Mouse (Mus musculus): ENCODE results near the gene Cbr2.
A peak's percentile ranks its signal among the peaks of the same experiment; 100 is the strongest.

The Cbr2 gene

DNA sequence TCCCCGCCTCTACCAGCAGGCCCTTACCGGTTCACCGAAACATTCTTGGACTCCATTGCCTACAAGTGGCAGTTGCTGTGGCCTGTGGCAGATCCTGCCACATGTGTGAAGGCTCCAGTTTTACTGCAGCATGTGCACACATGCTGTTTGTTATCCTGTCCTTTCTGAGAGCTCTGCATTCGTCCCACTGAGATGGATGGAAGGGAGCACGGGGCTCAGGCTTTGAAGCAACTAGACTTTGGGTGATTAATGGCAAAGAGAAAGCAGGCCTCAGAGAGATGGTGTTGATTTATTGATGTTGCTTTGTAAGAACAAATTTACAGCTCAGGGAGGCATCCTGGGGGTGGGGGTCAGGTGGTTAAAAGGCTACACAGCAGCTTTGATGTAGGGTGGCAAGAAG lies 21.2 kb downstream of the Cbr2 start:
- DNase-seq (ENCODE audit: low read depth), result no peak

DNA sequence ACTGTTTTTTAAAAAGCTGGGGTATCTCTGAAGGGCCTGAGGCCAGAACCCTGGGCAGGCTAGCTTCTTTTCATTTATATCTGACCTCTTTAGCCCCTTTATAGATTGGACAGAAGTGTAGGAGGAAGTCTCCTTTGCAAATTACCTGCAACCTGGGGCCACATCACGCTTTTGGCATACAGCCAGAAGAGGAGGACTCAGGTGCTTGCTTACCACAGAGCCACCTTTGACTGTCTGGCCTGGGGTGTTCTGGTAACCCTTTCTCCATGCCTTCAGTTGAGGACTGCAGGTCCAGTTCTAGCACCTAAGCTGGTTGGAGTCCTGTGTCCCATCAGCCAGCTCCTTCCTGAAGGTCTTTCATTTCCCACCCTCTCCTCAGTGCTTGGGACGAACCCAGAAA lies 22.4 kb downstream of the Cbr2 start:
- DNase-seq (ENCODE audit: low read depth), result no peak

DNA sequence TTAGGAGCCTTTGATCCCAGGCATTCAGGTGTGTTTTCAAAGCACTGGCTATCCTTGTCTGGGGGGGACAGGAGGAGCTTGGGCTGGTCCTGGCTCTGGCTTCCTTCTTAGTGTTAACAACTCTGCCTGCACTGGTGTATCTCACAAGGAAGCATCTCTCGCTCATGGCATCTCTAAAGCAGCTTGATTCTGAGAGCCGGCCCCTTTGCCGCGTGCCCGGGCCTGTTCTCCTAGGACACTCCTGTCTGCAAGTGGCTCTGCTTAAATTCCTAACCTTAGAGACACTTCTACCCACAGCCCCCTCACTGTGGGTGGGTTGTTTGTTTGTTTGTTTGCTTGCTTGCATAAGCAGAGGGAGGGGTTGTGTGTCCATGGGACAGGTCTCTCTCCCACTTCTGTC lies 23.9 kb downstream of the Cbr2 start:
- no peak for DNase-seq (ENCODE audit: low read depth)

GRCm38 (mm10) chr11:120707225-120707624 lies 24.7 kb downstream of the Cbr2 start:
- DNase-seq (ENCODE audit: low read depth), result no peak

- DNase-seq (ENCODE audit: low read depth), result no peak
These were observed 25.8 kb downstream of the Cbr2 start for GRCm38 (mm10) chr11:120706120-120706519.

GRCm38 (mm10) chr11:120704486-120705325 lies 27.2 kb downstream of the Cbr2 start:
- no peak for DNase-seq (ENCODE audit: low read depth)

DNA sequence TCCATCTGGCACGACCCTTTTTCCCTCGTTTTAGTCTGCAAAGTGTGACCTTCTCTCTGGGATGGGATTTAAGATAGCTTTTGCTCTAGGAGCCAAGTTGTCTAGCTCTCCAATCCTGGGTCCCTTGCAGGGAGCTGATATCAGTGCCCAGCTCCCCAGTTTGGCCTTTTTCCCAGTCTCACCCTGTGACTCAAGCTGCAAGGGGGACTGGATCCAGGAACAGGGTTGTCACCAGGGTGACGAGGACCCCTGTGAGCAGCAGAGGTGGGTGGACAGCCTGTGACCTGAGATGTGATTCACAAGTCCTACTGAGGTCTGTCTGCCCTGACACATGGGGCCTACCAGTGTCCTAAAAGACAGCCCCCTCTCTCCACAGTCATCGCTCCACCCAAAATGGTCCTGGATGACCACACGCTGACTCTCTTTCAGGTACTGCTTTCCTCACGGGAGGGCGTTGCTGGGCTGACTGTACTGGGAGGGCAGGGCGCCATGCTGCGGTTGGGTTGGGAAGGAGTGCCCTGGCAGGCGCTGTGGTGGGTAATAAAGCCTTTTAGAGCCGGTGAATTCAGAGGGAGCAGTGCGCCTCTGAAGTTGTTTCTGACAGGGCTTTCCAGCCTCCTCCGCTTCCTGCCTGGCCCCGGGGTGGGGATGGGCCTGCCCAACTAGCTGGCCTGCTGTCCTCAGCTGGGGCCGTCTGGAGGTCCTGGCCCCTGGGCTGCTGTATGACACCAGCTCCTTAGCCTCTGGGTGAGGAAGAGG lies 28.0 kb downstream of the Cbr2 start:
- DNase-seq (ENCODE audit: low read depth), result no peak

GRCm38 (mm10) chr11:120697741-120698140 lies 34.2 kb downstream of the Cbr2 start:
- no peak for DNase-seq (ENCODE audit: low read depth)

GRCm38 (mm10) chr11:120696568-120696967 lies 35.3 kb downstream of the Cbr2 start:
- no peak for DNase-seq (ENCODE audit: low read depth)

DNA sequence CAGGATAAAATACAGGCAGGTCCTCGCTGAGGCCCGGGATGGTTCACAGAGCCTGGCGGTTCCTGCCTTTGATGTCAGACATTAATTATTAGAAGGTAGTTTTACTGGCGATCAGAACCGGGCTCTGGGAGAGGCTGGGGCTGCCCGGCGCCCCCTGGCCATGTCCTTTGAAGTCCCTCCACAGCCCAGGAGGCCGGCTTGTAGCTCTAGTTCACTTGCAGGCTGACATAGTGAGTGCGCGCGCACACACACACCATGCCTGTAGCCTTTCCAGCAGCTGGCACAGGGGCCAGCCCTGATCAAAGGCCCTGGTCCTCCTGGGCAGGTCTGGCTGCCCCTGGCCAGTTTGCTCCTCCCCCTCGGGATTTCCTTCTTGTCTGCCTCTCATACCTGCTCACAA lies 36.3 kb downstream of the Cbr2 start:
- DNase-seq (ENCODE audit: low read depth), result no peak

DNA sequence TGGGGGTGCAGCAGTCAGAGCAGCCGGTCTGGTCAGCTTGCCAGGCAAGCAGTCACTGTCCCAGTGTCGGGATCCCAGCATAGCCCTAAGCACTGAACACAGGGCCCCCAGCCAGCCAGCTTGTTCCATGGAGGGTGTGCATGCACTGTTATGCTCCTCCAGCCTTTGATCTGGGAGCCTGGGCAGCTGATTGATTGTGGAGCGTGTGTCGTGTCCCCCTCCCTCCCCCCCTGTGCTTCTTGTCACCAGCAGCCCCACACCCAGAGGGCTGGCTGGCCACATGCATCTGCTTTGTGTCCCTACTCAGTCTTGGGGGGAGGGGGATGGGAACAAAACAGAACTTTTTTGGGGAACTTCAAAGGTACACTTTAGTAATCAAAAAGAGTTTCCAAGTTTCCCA lies 36.7 kb downstream of the Cbr2 start:
- no peak for DNase-seq (ENCODE audit: low read depth)

- no peak for DNase-seq (ENCODE audit: low read depth)
These were observed 38.5 kb downstream of the Cbr2 start for GRCm38 (mm10) chr11:120693461-120693860.

DNA sequence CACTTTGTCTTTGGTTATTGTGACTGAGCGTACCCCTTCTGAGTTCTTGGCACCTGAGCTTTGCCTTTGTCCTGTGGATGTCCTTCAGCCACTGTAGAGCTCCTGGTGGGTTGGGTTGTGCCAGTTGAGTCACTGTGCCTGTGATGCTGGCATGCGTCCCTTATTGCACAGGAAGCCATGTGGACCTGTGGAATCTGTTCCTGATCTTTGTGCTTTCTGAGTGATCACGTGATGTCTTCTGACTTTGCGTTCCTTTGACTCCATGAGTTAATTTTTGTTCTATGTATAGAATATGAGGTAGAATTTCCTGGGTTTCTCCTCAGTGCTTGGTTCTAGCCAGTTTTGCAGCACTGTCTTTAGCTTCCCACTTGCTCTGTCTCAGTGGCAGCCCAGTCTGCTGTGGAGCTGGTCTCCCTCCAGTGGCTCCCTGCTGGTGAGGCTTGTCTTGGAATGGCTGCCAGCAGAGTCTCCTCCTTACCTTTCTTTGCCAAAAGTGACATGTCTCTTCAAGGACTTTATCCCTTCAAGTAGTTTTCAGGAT lies 39.4 kb downstream of the Cbr2 start:
- DNase-seq (ENCODE audit: low read depth), result no peak

DNA sequence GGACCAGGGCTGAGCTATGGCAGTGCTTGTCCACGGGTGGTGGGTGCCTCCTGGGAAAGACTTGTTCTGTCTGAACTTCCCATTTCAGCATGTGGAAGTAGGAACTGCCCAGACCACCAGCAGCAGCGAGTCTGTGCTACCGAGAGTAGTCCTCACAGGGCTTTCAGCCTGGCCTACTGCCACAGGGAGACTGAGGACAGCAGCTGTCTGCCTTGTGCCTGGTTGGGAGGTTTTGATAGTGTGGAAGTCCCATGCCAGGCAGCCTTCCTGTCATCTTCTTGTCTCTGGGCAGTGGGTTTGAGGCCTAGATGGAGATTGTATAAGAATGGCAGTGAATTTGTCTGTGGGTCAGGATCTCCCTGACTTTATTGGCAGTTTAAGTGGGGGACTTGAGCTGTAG lies 42.5 kb downstream of the Cbr2 start:
- DNase-seq (ENCODE audit: low read depth), result no peak

- DNase-seq (ENCODE audit: low read depth), result no peak
These were observed 45.2 kb downstream of the Cbr2 start for GRCm38 (mm10) chr11:120686650-120687272.

DNA sequence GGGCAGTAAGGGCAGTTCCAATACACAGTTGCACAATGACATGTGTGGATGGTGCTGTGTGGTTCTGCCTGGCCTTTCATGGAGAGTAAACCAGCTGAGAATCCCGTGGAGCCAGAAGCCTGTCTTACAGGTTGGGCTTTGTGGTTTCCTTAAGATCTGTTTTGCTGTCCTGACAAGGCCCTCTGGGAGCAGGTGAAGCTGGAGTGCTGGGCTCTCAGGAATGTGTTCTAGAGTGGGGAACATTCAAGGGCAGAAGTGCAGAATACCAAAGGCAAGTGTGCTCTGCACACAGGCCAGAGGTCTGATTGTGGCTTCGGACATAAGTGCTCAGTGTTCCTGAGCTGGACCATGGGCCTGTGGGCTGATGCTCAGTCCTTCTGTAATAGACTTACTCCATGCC lies 47.3 kb downstream of the Cbr2 start:
- no peak for DNase-seq (ENCODE audit: low read depth)

DNA sequence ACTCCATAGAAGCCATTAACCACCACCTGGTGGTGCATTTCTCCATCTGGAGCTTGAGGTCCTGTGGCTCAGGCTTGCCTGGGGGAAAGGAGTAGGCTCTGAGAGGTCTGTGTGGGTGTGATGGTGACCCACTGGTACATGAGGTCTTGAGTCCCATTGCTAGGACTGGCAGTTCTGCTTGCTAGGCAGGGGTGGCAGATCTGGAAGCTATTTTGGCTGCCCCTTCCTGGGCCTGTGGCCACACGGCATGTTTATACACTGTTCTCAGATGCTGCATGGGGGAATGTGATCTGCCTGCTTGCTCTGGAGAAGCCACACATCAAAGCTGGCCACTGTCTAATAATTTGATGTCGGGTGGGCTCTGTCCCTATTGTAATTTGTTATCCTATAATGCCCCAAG lies 47.8 kb downstream of the Cbr2 start:
- no peak for DNase-seq (ENCODE audit: low read depth)

GRCm38 (mm10) chr11:120683536-120683935 lies 48.4 kb downstream of the Cbr2 start:
- DNase-seq (ENCODE audit: low read depth), result no peak

- DNase-seq (ENCODE audit: low read depth), result no peak
These were observed 49.2 kb downstream of the Cbr2 start for GRCm38 (mm10) chr11:120682683-120683082.

- DNase-seq (ENCODE audit: low read depth), result peak; percentile 61
These were observed 52.0 kb downstream of the Cbr2 start for GRCm38 (mm10) chr11:120679909-120680308.
